Mouse (Mus musculus) MEL (cell line): ENCODE measurements at regions not wholly inside any gene's neighbourhood (a gene's known extent, or its start where the extent isn't known, plus 50 kb on each side); places are given as distances from the start of the nearest gene placed in this dataset.

Experiments
- DNase-seq: peaks from one replicate; pipeline ENCODE4 v3.0.0; 2011; ENCODE audit warnings: low read depth, low spot score
- H3K27ac ChIP-seq: 2 replicates; pipeline ENCODE4 v1.5.1; 2012; ENCODE audit warnings: low read depth, mild to moderate bottlenecking, control low read depth, low read length, moderate library complexity; ENCODE audit not compliant: control insufficient read depth
- H3K27me3 ChIP-seq, 2 experiments: fragments of 150-350 bp in 1 of 2; sonication (generic) in 1 of 2; 2 replicates each; pipeline ENCODE4 v1.6.1; 2012; ENCODE audit warnings: low read length in 2 of 2, mild to moderate bottlenecking in 2 of 2, improper control_type of control experiment in 1 of 2, moderate library complexity in 1 of 2; ENCODE audit not compliant: insufficient read depth in 2 of 2, control insufficient read depth in 1 of 2
- H3K36me3 ChIP-seq, 2 experiments: 2 replicates each; pipeline ENCODE4 v1.6.1; 2012 to 2014; ENCODE audit warnings: low read length in 2 of 2, improper control_type of control experiment in 1 of 2, inconsistent platforms in 1 of 2, mild to moderate bottlenecking in 1 of 2; ENCODE audit not compliant: insufficient read depth in 2 of 2, control insufficient read depth in 1 of 2
- H3K4me1 ChIP-seq, 2 experiments: fragments of 150-350 bp in 1 of 2; sonication (generic) in 1 of 2; 2 replicates each; pipeline ENCODE4 v1.6.1; 2012; ENCODE audit warnings: low read length in 2 of 2, improper control_type of control experiment in 1 of 2, mild to moderate bottlenecking in 1 of 2; ENCODE audit not compliant: insufficient read depth in 2 of 2, control insufficient read depth in 1 of 2
- H3K4me3 ChIP-seq, 2 experiments: fragments of 150-350 bp in 1 of 2; sonication (generic) in 1 of 2; 2 replicates each; pipeline ENCODE4 v1.5.1; 2012; ENCODE audit warnings: low read depth in 2 of 2, low read length in 2 of 2, mild to moderate bottlenecking in 2 of 2, moderate library complexity in 2 of 2, control low read depth in 1 of 2, improper control_type of control experiment in 1 of 2; ENCODE audit not compliant: control insufficient read depth in 1 of 2, insufficient read depth in 1 of 2
- H3K79me2 ChIP-seq: 2 replicates; pipeline ENCODE4 v1.6.1; 2012; ENCODE audit warnings: mild to moderate bottlenecking, low read length, moderate library complexity; ENCODE audit not compliant: control insufficient read depth, poor library complexity, insufficient read depth
- H3K9ac ChIP-seq: 2 replicates; pipeline ENCODE4 v1.6.1; 2012; ENCODE audit warnings: low read depth, mild to moderate bottlenecking, control low read depth, low read length, moderate library complexity; ENCODE audit not compliant: control insufficient read depth, poor library complexity, severe bottlenecking
- H3K9me3 ChIP-seq: fragments of 150-350 bp; sonication (generic); replicated peaks from 2 replicates; pipeline ENCODE4 v1.6.1; 2012; ENCODE audit warnings: mild to moderate bottlenecking, low read length, improper control_type of control experiment, moderate library complexity; ENCODE audit not compliant: insufficient read depth
- CHD1 ChIP-seq: IDR thresholded peaks from 2 replicates; pipeline ENCODE4 v1.6.1; 2012; ENCODE audit warnings: low read depth, mild to moderate bottlenecking, inconsistent platforms, low read length, improper control_type of control experiment
- CHD2 ChIP-seq: IDR thresholded peaks from 2 replicates; pipeline ENCODE4 v1.6.1; 2011; ENCODE audit warnings: low read length, improper control_type of control experiment
- ELF1 ChIP-seq: IDR thresholded peaks from 2 replicates; pipeline ENCODE4 v1.6.1; 2014; ENCODE audit warnings: low read depth, mild to moderate bottlenecking, inconsistent platforms, low read length, improper control_type of control experiment, moderate library complexity
- EP300 ChIP-seq, 2 experiments: IDR thresholded peaks; 2 replicates each; pipeline ENCODE4 v1.6.1; 2011; ENCODE audit warnings: improper control_type of control experiment in 2 of 2, low read length in 2 of 2, low read depth in 1 of 2, mild to moderate bottlenecking in 1 of 2
- JUND ChIP-seq: IDR thresholded peaks from 2 replicates; pipeline ENCODE4 v1.6.1; 2011; ENCODE audit warnings: low read depth, mild to moderate bottlenecking, improper control_type of control experiment, low read length
- KAT2A ChIP-seq: conservative IDR thresholded peaks from 2 replicates; pipeline ENCODE4 v1.6.1; 2012; ENCODE audit warnings: low read depth, low read length, improper control_type of control experiment, inconsistent platforms
- MEF2A ChIP-seq: IDR thresholded peaks from 2 replicates; pipeline ENCODE4 v1.6.1; 2014; ENCODE audit warnings: low read depth, mild to moderate bottlenecking, inconsistent platforms, low read length, improper control_type of control experiment; ENCODE audit not compliant: poor library complexity, insufficient replicate concordance, severe bottlenecking; ENCODE audit errors: extremely low read depth
- MXI1 ChIP-seq: IDR thresholded peaks from 2 replicates; pipeline ENCODE4 v1.6.1; 2011; ENCODE audit warnings: mild to moderate bottlenecking, low read depth, low read length, improper control_type of control experiment
- MYC ChIP-seq: IDR thresholded peaks from 2 replicates; pipeline ENCODE4 v1.6.1; 2011; ENCODE audit warnings: low read depth, mild to moderate bottlenecking, low read length, improper control_type of control experiment, moderate library complexity
- NELFE ChIP-seq: IDR thresholded peaks from 2 replicates; pipeline ENCODE4 v1.6.1; 2011; ENCODE audit warnings: low read depth, low read length, improper control_type of control experiment
- POLR2A ChIP-seq, 2 experiments: IDR thresholded peaks; 2 replicates each; pipeline ENCODE4 v1.6.1; 2011 to 2012; ENCODE audit warnings: low read length in 2 of 2, mild to moderate bottlenecking in 2 of 2, control low read depth in 1 of 2, improper control_type of control experiment in 1 of 2, low read depth in 1 of 2, moderate library complexity in 1 of 2; ENCODE audit not compliant: control insufficient read depth in 1 of 2, insufficient read depth in 1 of 2, poor library complexity in 1 of 2
- POLR2AphosphoS5 ChIP-seq: IDR thresholded peaks from 2 replicates; pipeline ENCODE4 v1.6.1; 2012; ENCODE audit warnings: low read depth, borderline replicate concordance, mild to moderate bottlenecking, inconsistent platforms, low read length, moderate library complexity, mixed read lengths
- RAD21 ChIP-seq: IDR thresholded peaks from 2 replicates; pipeline ENCODE4 v1.6.1; 2011; ENCODE audit warnings: mild to moderate bottlenecking, low read depth, low read length, improper control_type of control experiment
- RCOR1 ChIP-seq: IDR thresholded peaks from 2 replicates; pipeline ENCODE4 v1.6.1; 2012; ENCODE audit warnings: low read depth, mild to moderate bottlenecking, inconsistent platforms, low read length, improper control_type of control experiment
- SIN3A ChIP-seq: IDR thresholded peaks from 2 replicates; pipeline ENCODE4 v1.6.1; 2012; ENCODE audit warnings: low read length, improper control_type of control experiment, inconsistent platforms
- TBP ChIP-seq: IDR thresholded peaks from 2 replicates; pipeline ENCODE4 v1.8.0; 2011; ENCODE audit warnings: low read depth, low read length, improper control_type of control experiment
- UBTF ChIP-seq: IDR thresholded peaks from 2 replicates; pipeline ENCODE4 v1.6.1; 2012; ENCODE audit warnings: low read depth, mild to moderate bottlenecking, inconsistent platforms, low read length, improper control_type of control experiment, moderate library complexity, borderline replicate concordance; ENCODE audit not compliant: insufficient read depth
- USF2 ChIP-seq, 2 experiments: IDR thresholded peaks; 2 replicates each; pipeline ENCODE4 v1.6.1; 2011 to 2012; ENCODE audit warnings: improper control_type of control experiment in 2 of 2, low read length in 2 of 2, borderline replicate concordance in 1 of 2, inconsistent platforms in 1 of 2, low read depth in 1 of 2, mild to moderate bottlenecking in 1 of 2; ENCODE audit not compliant: insufficient read depth in 1 of 2
- ZC3H11A ChIP-seq: IDR thresholded peaks from 2 replicates; pipeline ENCODE4 v1.6.1; 2012; ENCODE audit warnings: low read depth, mild to moderate bottlenecking, inconsistent platforms, low read length, improper control_type of control experiment
- ZKSCAN1 ChIP-seq: IDR thresholded peaks from 2 replicates; pipeline ENCODE4 v1.6.1; 2012; ENCODE audit warnings: low read depth, mild to moderate bottlenecking, inconsistent platforms, low read length, improper control_type of control experiment, moderate library complexity
- ZMIZ1 ChIP-seq: IDR thresholded peaks from 2 replicates; pipeline ENCODE4 v1.6.1; 2012; ENCODE audit warnings: low read depth, mild to moderate bottlenecking, inconsistent platforms, low read length, improper control_type of control experiment, moderate library complexity

DNA sequence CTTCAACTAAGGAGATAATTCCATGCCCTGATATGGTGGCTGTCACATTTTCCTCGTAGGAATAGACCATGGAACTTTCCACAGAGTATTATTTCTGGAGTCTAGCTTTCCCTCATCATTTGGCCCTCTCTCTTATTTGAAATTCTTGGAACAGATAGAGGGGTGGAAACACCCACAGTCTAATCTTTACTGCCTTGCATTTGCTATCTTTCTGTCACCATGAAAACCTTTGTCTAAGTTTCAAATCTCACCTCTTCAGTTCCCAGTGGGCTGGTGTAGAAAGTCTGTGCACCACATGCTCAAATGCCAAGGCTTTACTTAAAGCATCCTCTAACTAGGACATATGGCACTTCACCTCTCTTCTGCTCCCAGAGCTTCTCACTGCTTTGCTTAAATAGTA, 187.3 kb upstream of the Cdh9 start:
- H3K79me2 ChIP-seq, result no peaks in the 10 kb centered on the region
- TF ChIP-seq EP300 (IDR thresholded peaks at IDR 0.05; ENCODE audit: low read depth in 1 of 2, low read length in 2 of 2), result peak; percentile 23 to 42; a peak in 3 of 4 replicates
- no peak for TF ChIP-seq ZC3H11A
- 0 out of 2 replicates have a peak, but pooled peaks have one; percentile 33 for TF ChIP-seq RCOR1
- TF ChIP-seq, all 39 proteins: peak for 2
- Histone ChIP-seq H3K36me3 (peaks cover 0 to 7% of the 10 kb centered on the region in 2 experiments; a peak in 2 of 4 replicates), H3K4me1 (peaks cover 0 to 4% of the 10 kb centered on the region in 2 experiments; a peak in 2 of 4 replicates), H3K9ac (no peak overlapping the region), H3K27ac (no peak overlapping the region), H3K27me3 (no peaks in the 10 kb centered on the region), H3K4me3 (no peak overlapping the region), H3K9me3 (no peaks in the 10 kb centered on the region)
- no peak for DNase-seq

DNA sequence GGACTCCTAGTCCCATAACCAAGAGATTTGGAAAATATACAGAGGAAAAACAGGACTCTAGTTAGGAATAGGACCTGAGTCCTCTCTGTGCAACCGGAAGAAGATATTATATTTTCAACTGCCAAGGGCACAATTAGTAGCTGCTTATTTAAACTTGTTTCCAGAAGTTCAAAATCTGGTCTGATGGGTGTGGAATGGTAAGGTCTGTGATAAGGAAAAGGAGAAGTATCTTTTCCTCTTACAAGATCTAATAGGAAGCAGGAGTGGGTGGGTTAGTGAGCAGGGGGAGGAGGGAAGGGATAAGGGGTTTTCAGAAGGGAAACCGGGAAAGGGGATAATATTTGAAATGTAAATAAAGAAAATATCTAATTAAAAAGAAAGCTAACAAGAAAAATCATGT, 173.4 kb upstream of the Cdh9 start:
- Histone ChIP-seq H3K27ac (no peak overlapping the region), H3K4me3 (no peak overlapping the region), H3K36me3 (peaks cover 0 to 4% of the 10 kb centered on the region in 2 experiments; a peak in 2 of 4 replicates), H3K4me1 (no peaks in the 10 kb centered on the region), H3K27me3 (no peaks in the 10 kb centered on the region), H3K9ac (no peak overlapping the region), H3K79me2 (no peaks in the 10 kb centered on the region), H3K9me3 (no peaks in the 10 kb centered on the region)
- TF ChIP-seq MXI1 (no peak), KAT2A (no peak), ZC3H11A (no peak), RCOR1 (peak; percentile 52), EP300 (IDR thresholded peaks at IDR 0.05; ENCODE audit: low read depth in 1 of 2, low read length in 2 of 2) (peak; percentile 46 to 62)
- peak; percentile 44 for DNase-seq

DNA sequence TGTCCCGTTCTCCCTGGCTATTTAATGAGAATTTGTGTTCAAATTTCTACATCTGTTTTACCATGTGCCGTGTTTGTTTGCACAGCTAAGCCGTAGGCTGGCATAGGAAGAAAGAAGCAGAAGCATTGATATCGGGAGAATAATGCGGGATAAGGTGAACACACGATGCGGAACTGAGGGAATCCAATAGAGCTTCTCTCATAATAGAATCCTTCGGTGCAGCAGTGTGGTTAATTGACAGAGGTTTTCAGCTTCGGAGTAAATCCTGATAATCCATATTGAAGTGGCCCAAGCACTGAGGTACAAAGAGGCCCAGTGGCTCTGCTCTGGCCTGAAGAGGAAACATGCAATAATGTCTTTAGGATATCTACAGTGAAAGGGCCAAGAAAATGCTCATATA, 172.2 kb upstream of the Cdh9 start:
- Histone ChIP-seq H3K79me2 (no peaks in the 10 kb centered on the region), H3K9me3 (no peaks in the 10 kb centered on the region), H3K27me3 (no peaks in the 10 kb centered on the region), H3K36me3 (peaks cover 0 to 4% of the 10 kb centered on the region in 2 experiments; a peak in 2 of 4 replicates), H3K4me1 (no peaks in the 10 kb centered on the region), H3K27ac (no peak overlapping the region), H3K4me3 (no peak overlapping the region), H3K9ac (no peak overlapping the region)
- no peak for DNase-seq
- TF ChIP-seq JUND (no peak), MEF2A (no peak), MYC (no peak), ZMIZ1 (no peak), ZC3H11A (no peak), KAT2A (no peak), CHD1 (no peak), POLR2AphosphoS5 (no peak), UBTF (no peak), CHD2 (no peak), NELFE (no peak), RCOR1 (no peak), SIN3A (no peak), ELF1 (no peak), TBP (no peak), RAD21 (no peak), USF2 (IDR thresholded peaks at IDR 0.05; ENCODE audit: borderline replicate concordance in 1 of 2, insufficient read depth in 1 of 2, low read depth in 1 of 2, low read length in 2 of 2) (no peak), POLR2A (IDR thresholded peaks at IDR 0.05; ENCODE audit: control insufficient read depth in 1 of 2, insufficient read depth in 1 of 2, low read depth in 1 of 2, low read length in 2 of 2, poor library complexity in 1 of 2) (no peak), MXI1 (no peak), ZKSCAN1 (no peak)
